Comparison of ENCODE assay signal across 23 mouse cellular contexts in genomic region chr3:116397976-116398375, GRCm38 (mm10). TPM values are rescaled to one million over a fixed set of nuclear protein-coding genes. Genes with fewer than 3 reads are reported as not detected.
DNase-seq lines count a peak whose midpoint lies in the region; ATAC-seq and TF ChIP-seq lines count a peak whose summit lies in the region.
"Had no signal": no experiment of that assay in that cellular context is flagged by ENCODE, and none has a peak within 500 bp of the region (broad histone marks: within the 10 kb centered on the region; RNA-seq: fewer than 3 reads in every experiment).

No protein-coding gene starts in this region.

- H3K9ac ChIP-seq in embryonic facial prominence, embryonic 14.5 days (ENCODE audit: low read depth, low read length) = no peak overlapping the region
- no peak overlapping the region for H3K9ac ChIP-seq in midbrain, embryonic 13.5 days (replicated peaks)
- no peak overlapping the region for H3K9ac ChIP-seq in midbrain, embryonic 14.5 days (replicated peaks; ENCODE audit: low read length)
- H3K9ac ChIP-seq in forebrain, postnatal 0 days = no peak overlapping the region
- H3K9ac ChIP-seq in neural tube, embryonic 15.5 days (replicated peaks) = no peak overlapping the region
- H3K9ac ChIP-seq: embryonic facial prominence, embryonic 13.5 days; intestine, embryonic 15.5 days; liver, embryonic 15.5 days; lung, embryonic 15.5 days had no signal

- H3K9me3 ChIP-seq in embryonic facial prominence, embryonic 14.5 days (ENCODE audit: control insufficient read depth, low read length) = no peaks in the 10 kb centered on the region
- no peaks in the 10 kb centered on the region for H3K9me3 ChIP-seq in embryonic facial prominence, embryonic 10.5 days
- H3K9me3 ChIP-seq in midbrain, embryonic 13.5 days = no peaks in the 10 kb centered on the region
- H3K9me3 ChIP-seq in midbrain, embryonic 14.5 days (ENCODE audit: control insufficient read depth, low read length) = no peaks in the 10 kb centered on the region
- no peaks in the 10 kb centered on the region for H3K9me3 ChIP-seq in forebrain, postnatal 0 days (ENCODE audit: low read length)
- no peaks in the 10 kb centered on the region for H3K9me3 ChIP-seq in neural tube, embryonic 15.5 days (replicated peaks)
- H3K9me3 ChIP-seq: embryonic facial prominence, embryonic 13.5 days; intestine, embryonic 15.5 days; liver, embryonic 15.5 days; lung, embryonic 15.5 days had no signal

- DNase-seq in embryonic facial prominence, embryonic 14.5 days (ENCODE audit: low spot score) = no peak
- no peak for DNase-seq in embryonic facial prominence, embryonic 10.5 days (ENCODE audit: low spot score)
- DNase-seq in midbrain, embryonic 14.5 days = no peak
- no peak for DNase-seq in forebrain, postnatal 0 days
- no peak for DNase-seq in cerebellum, postnatal 10 days
- no peak for DNase-seq in spleen, postnatal 4 days (ENCODE audit: low spot score in 2 of 2)
- DNase-seq: adrenal gland, postnatal 36 days; cerebellum, adult 11-12 months; cerebellum, postnatal 14 days; gastrocnemius, postnatal 14 days; heart, adult 2 months; heart, postnatal 4 days; kidney, adult 9 months; kidney, postnatal 36 days; liver had no signal

- H3K27ac ChIP-seq in embryonic facial prominence, embryonic 14.5 days (replicated peaks; ENCODE audit: low read depth, low read length) = no peak overlapping the region
- no peak overlapping the region for H3K27ac ChIP-seq in embryonic facial prominence, embryonic 10.5 days (replicated peaks)
- 0 out of 2 replicates have a peak overlapping the region, but pooled peaks have one; percentile 39 for H3K27ac ChIP-seq in midbrain, embryonic 13.5 days
- no peak overlapping the region for H3K27ac ChIP-seq in midbrain, embryonic 14.5 days (replicated peaks; ENCODE audit: low read depth, low read length)
- 0 out of 2 replicates have a peak overlapping the region, but pooled peaks have one; percentile 3 for H3K27ac ChIP-seq in forebrain, postnatal 0 days (ENCODE audit: low read depth, low read length)
- no peak overlapping the region for H3K27ac ChIP-seq in neural tube, embryonic 15.5 days (replicated peaks)
- H3K27ac ChIP-seq: embryonic facial prominence, embryonic 13.5 days; heart, adult 2 months; intestine, embryonic 15.5 days; liver, embryonic 15.5 days; lung, embryonic 15.5 days had no signal

- H3K4me1 ChIP-seq in embryonic facial prominence, embryonic 14.5 days (ENCODE audit: control insufficient read depth, insufficient read depth, low read length) = peaks cover 3% of the 10 kb centered on the region; the same call in 1 of the 2 replicates
- H3K4me1 ChIP-seq in embryonic facial prominence, embryonic 10.5 days = peaks cover 27% of the 10 kb centered on the region
- peaks cover 25% of the 10 kb centered on the region for H3K4me1 ChIP-seq in midbrain, embryonic 13.5 days (replicated peaks)
- H3K4me1 ChIP-seq in midbrain, embryonic 14.5 days (ENCODE audit: control insufficient read depth, insufficient read depth, low read length) = 0 out of 2 replicates have a peak, but pooled peaks cover 5% of the 10 kb centered on the region
- 0 out of 2 replicates have a peak, but pooled peaks cover 4% of the 10 kb centered on the region for H3K4me1 ChIP-seq in forebrain, postnatal 0 days (ENCODE audit: insufficient read depth)
- H3K4me1 ChIP-seq in neural tube, embryonic 15.5 days = peaks cover 23% of the 10 kb centered on the region
- H3K4me1 ChIP-seq: lung, embryonic 15.5 days had no signal

- WGBS in embryonic facial prominence, embryonic 14.5 days = 72% methylated on average over 7 of the region's 7 CpGs
- 88% methylated on average over 7 of the region's 7 CpGs for WGBS in embryonic facial prominence, embryonic 10.5 days
- 65% methylated on average over 7 of the region's 7 CpGs for WGBS in midbrain, embryonic 13.5 days
- WGBS in midbrain, embryonic 14.5 days = 70% methylated on average over 7 of the region's 7 CpGs
- WGBS in forebrain, postnatal 0 days = 32% methylated on average over 7 of the region's 7 CpGs
- 17% methylated on average over 7 of the region's 7 CpGs for WGBS in neural tube, embryonic 15.5 days

- H3K27me3 ChIP-seq in embryonic facial prominence, embryonic 14.5 days (replicated peaks; ENCODE audit: control insufficient read depth, insufficient read depth, low read length) = no peaks in the 10 kb centered on the region
- no peaks in the 10 kb centered on the region for H3K27me3 ChIP-seq in embryonic facial prominence, embryonic 10.5 days (replicated peaks; ENCODE audit: low read depth, poor library complexity, severe bottlenecking)
- no peaks in the 10 kb centered on the region for H3K27me3 ChIP-seq in midbrain, embryonic 13.5 days
- no peaks in the 10 kb centered on the region for H3K27me3 ChIP-seq in midbrain, embryonic 14.5 days (ENCODE audit: control insufficient read depth, insufficient read depth, low read length)
- no peaks in the 10 kb centered on the region for H3K27me3 ChIP-seq in forebrain, postnatal 0 days (ENCODE audit: insufficient read depth, low read length)
- no peaks in the 10 kb centered on the region for H3K27me3 ChIP-seq in neural tube, embryonic 15.5 days (replicated peaks)
- H3K27me3 ChIP-seq: embryonic facial prominence, embryonic 13.5 days; intestine, embryonic 15.5 days; liver, embryonic 15.5 days; lung, embryonic 15.5 days had no signal

- no peak overlapping the region for H3K4me3 ChIP-seq in embryonic facial prominence, embryonic 14.5 days (ENCODE audit: low read depth, low read length)
- no peak overlapping the region for H3K4me3 ChIP-seq in embryonic facial prominence, embryonic 10.5 days
- no peak overlapping the region for H3K4me3 ChIP-seq in midbrain, embryonic 13.5 days (replicated peaks)
- no peak overlapping the region for H3K4me3 ChIP-seq in midbrain, embryonic 14.5 days (replicated peaks; ENCODE audit: low read depth, low read length)
- H3K4me3 ChIP-seq in forebrain, postnatal 0 days (ENCODE audit: low read depth, low read length) = no peak overlapping the region
- no peak overlapping the region for H3K4me3 ChIP-seq in neural tube, embryonic 15.5 days (replicated peaks)
- H3K4me3 ChIP-seq: embryonic facial prominence, embryonic 13.5 days; heart, adult 2 months; intestine, embryonic 15.5 days; liver, embryonic 15.5 days; lung, embryonic 15.5 days; myocyte had no signal

- 0 out of 2 replicates have a peak, but pooled peaks have one; percentile 53 for ATAC-seq in embryonic facial prominence, embryonic 14.5 days (ENCODE audit: low read depth)
- ATAC-seq in midbrain, embryonic 13.5 days = no peak
- ATAC-seq in midbrain, embryonic 14.5 days (ENCODE audit: low FRiP score, low TSS enrichment) = no peak
- ATAC-seq in forebrain, postnatal 0 days = no peak
- ATAC-seq in neural tube, embryonic 15.5 days (ENCODE audit: low FRiP score) = peak; percentile 30; the same call in 1 of the 2 replicates
- ATAC-seq: intestine, embryonic 15.5 days; midbrain, embryonic 16.5 days had no signal

- no peak for TF ChIP-seq CTCF in forebrain, postnatal 0 days (IDR thresholded peaks at IDR 0.05; ENCODE audit: low read depth)

- 0 out of 2 replicates have a peak, but pooled peaks cover 4% of the 10 kb centered on the region for H3K36me3 ChIP-seq in embryonic facial prominence, embryonic 14.5 days (ENCODE audit: control insufficient read depth, insufficient read depth, low read length)
- peaks cover 33% of the 10 kb centered on the region for H3K36me3 ChIP-seq in embryonic facial prominence, embryonic 10.5 days (replicated peaks)
- H3K36me3 ChIP-seq in midbrain, embryonic 13.5 days = no peaks in the 10 kb centered on the region; the same call in 1 of the 2 replicates
- H3K36me3 ChIP-seq in midbrain, embryonic 14.5 days (ENCODE audit: control insufficient read depth, insufficient read depth, low read length) = no peaks in the 10 kb centered on the region
- no peaks in the 10 kb centered on the region for H3K36me3 ChIP-seq in forebrain, postnatal 0 days (ENCODE audit: insufficient read depth)
- no peaks in the 10 kb centered on the region for H3K36me3 ChIP-seq in neural tube, embryonic 15.5 days
- H3K36me3 ChIP-seq: embryonic facial prominence, embryonic 13.5 days; intestine, embryonic 15.5 days; liver, embryonic 15.5 days; lung, embryonic 15.5 days had no signal

- no peak overlapping the region for H3K4me2 ChIP-seq in embryonic facial prominence, embryonic 14.5 days (ENCODE audit: low read depth, low read length)
- no peak overlapping the region for H3K4me2 ChIP-seq in midbrain, embryonic 13.5 days (replicated peaks)
- no peak overlapping the region for H3K4me2 ChIP-seq in midbrain, embryonic 14.5 days (ENCODE audit: low read length)
- peak overlapping the region; percentile 33; the same call in 1 of the 2 replicates for H3K4me2 ChIP-seq in forebrain, postnatal 0 days (ENCODE audit: low read depth)
- peak overlapping the region; percentile 46 for H3K4me2 ChIP-seq in neural tube, embryonic 15.5 days
- H3K4me2 ChIP-seq: embryonic facial prominence, embryonic 13.5 days; intestine, embryonic 15.5 days; lung, embryonic 15.5 days had no signal

RNA-seq across cellular contexts. Expression of gene Cdc14a, which starts 25.9 kb away (rescaled TPM):
- polyA plus RNA-seq in embryonic facial prominence, embryonic 14.5 days (2014; fragmentation: Nextera tagmentation; extraction: Ambion mirVana) = 7.7 and 7.8 TPM in 2 replicates
- polyA plus RNA-seq in embryonic facial prominence, embryonic 10.5 days (2016; fragmentation: Nextera tagmentation; extraction: Ambion mirVana) = 16.5 and 17.6 TPM in 2 replicates
- polyA plus RNA-seq in midbrain, embryonic 13.5 days (2015; fragmentation: Nextera tagmentation; extraction: Ambion mirVana) = 9.4 and 9.8 TPM in 2 replicates
- 3.5 and 6.2 TPM in 2 replicates for polyA plus RNA-seq in midbrain, embryonic 14.5 days (2014; fragmentation: Nextera tagmentation; extraction: Ambion mirVana)
- total RNA-seq in forebrain, postnatal 0 days (2014; rRNA removed) = 3.2 and 4.1 TPM in 2 replicates
- 2.0 and 3.1 TPM in 2 replicates for polyA plus RNA-seq in forebrain, postnatal 0 days (2015; fragmentation: Nextera tagmentation; extraction: Ambion mirVana)
- polyA plus RNA-seq in neural tube, embryonic 15.5 days (2015; fragmentation: Nextera tagmentation; extraction: Ambion mirVana) = 3.5 and 5.4 TPM in 2 replicates

Comparison
In these comparisons a context has a peak if more than half of its experiments do, and no peak if none do; other contexts are left out.
1. H3K27ac ChIP-seq: peak in midbrain, embryonic 13.5 days (single experiment) and forebrain, postnatal 0 days (single experiment); none in embryonic facial prominence, embryonic 14.5 days (single experiment), embryonic facial prominence, embryonic 10.5 days (single experiment), midbrain, embryonic 14.5 days (single experiment) and neural tube, embryonic 15.5 days (single experiment).
2. ATAC-seq: peak in embryonic facial prominence, embryonic 14.5 days (single experiment) and neural tube, embryonic 15.5 days (single experiment); none in midbrain, embryonic 13.5 days (single experiment), midbrain, embryonic 14.5 days (single experiment) and forebrain, postnatal 0 days (single experiment).
3. H3K4me2 ChIP-seq: peak in forebrain, postnatal 0 days (single experiment) and neural tube, embryonic 15.5 days (single experiment); none in embryonic facial prominence, embryonic 14.5 days (single experiment), midbrain, embryonic 13.5 days (single experiment) and midbrain, embryonic 14.5 days (single experiment).